Mouse (Mus musculus) left cerebral cortex, adult 2 months (tissue): ENCODE measurements at regions not wholly inside any gene's neighbourhood (a gene's known extent, or its start where the extent isn't known, plus 50 kb on each side); places are given as distances from the start of the nearest gene placed in this dataset.

Source experiments
- DNase-seq, 2 experiments: peaks; one replicate each; pipeline ENCODE4 v3.0.0; 2021 to 2022; ENCODE audit warnings: low spot score in 2 of 2, mixed read lengths in 1 of 2; ENCODE audit errors: extremely low spot score in 1 of 2
- H3K27ac ChIP-seq: fragments of 200-600 bp; 2 replicates; pipeline ENCODE4 v1.8.1; 2022
- H3K4me3 ChIP-seq: fragments of 200-600 bp; 2 replicates; pipeline ENCODE4 v1.8.1; 2022
- CTCF ChIP-seq: fragments of 200-600 bp; IDR thresholded peaks from 2 replicates; pipeline ENCODE4 v1.8.1; 2022; ENCODE audit warnings: antibody characterized with exemption, mild to moderate bottlenecking, moderate library complexity
- intact Hi-C: fragments of 180-260 bp; cut with DNase I; formaldehyde crosslinking; loops from one replicate; pipeline ENCODE4 v1.15.1; 2025

DNA sequence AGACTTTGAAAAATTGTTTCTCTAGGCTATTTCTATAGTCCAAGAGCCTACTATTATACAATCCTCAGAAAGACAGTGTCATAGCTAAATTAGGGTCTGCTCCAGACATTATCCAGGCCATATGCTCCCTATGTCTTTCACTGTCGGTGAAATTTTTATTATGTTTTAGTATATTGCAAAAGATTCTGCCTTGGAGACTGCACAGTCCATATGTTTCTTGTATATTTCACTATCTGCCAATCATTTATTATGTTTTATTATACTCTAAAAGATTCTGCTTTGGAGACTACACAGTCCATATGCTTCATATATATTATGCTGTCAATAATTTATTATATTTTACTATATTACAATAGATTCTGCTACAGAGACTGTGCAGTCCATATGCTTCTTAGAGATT lies 564.3 kb upstream of the 4931417E11Rik start:
- no peak overlapping the region for H3K4me3 ChIP-seq
- H3K27ac ChIP-seq: no peak overlapping the region
- intact Hi-C loops: no loop called here
- no peak for DNase-seq
- no peak for TF ChIP-seq CTCF

GRCm38 (mm10) chr6:74017107-74017506 lies 547.6 kb upstream of the 4931417E11Rik start:
- Histone ChIP-seq H3K4me3 (no peak overlapping the region), H3K27ac (no peak overlapping the region)
- intact Hi-C loops: no loop called here
- no peak for DNase-seq
- no peak for TF ChIP-seq CTCF

- intact Hi-C loops: no loop called here
- no peak for TF ChIP-seq CTCF
- no peak overlapping the region for H3K4me3 ChIP-seq
- no peak for DNase-seq
- no peak overlapping the region for H3K27ac ChIP-seq
Observed at GRCm38 (mm10) chr6:73981742-73982141, 512.3 kb upstream of the 4931417E11Rik start.

DNA sequence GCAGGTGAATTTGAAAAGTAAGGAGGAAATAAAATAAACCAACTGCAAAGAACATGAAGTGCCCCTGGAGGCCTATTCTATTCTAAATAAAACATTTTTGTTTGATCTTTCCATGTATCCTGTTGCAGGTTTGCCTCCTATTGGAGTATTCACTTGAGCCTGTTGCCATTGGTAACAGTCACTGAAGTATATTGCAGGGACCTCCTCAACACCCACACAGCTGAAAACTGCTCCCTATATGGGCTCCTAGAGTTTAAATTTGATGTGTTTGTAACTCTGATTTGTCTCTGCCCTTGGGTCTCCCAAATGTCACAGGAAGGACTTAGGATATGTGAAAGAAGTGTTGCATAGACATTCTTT lies 480.4 kb upstream of the 4931417E11Rik start:
- intact Hi-C loops: no loop called here
- no peak for DNase-seq
- no peak for TF ChIP-seq CTCF
- Histone ChIP-seq H3K4me3 (no peak overlapping the region), H3K27ac (no peak overlapping the region)

GRCm38 (mm10) chr6:73949121-73949933 lies 479.9 kb upstream of the 4931417E11Rik start:
- H3K27ac ChIP-seq: no peak overlapping the region
- DNase-seq: no peak
- intact Hi-C loops: no loop called here
- H3K4me3 ChIP-seq: no peak overlapping the region
- TF ChIP-seq CTCF: no peak

DNA sequence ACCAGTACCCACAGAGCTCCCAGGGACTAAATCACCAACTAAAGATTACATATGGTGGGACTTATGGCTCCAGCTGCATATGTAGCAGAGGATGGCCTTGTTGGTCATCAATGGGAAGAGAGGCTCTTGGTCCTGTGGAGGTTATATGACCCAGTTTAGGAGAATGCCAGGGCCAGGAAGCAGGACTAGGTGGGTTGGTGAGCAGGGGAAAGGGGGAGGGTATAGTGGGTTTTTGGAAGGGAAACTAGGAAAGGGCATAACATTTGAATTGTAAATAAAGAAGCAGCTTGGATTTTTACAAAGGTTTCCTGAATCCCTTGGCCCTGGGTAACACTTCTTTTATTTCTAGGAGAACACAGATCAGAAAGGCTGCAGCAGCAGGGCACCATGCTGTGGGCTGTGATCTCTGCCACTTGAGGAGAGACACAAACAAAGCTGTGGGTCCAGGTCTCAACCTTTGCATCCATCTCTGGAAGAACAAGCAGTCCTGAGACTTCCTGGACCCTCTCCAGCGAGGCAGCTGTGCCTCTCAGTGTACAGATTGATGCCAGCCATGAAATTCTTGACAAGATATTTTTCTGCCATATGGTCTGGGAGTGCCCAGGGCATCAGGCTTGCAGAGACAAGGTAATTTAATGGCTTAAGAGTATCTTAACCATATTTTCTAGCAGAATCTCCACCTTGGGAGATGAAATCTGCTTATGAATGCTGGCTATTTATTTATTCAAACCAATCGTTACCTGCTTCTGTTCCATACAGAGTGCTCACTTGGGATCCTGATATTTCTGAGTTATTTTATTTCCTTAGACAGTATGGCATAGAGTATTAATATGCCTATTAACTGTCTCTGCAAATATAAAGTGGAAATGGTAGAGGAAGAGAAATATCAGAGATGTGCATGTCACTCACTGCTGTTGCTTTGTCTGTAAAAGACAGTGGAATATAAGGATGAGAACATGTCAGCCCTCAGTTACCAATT lies 444.2 kb upstream of the 4931417E11Rik start:
- DNase-seq: no peak
- H3K4me3 ChIP-seq: no peak overlapping the region
- TF ChIP-seq CTCF: no peak
- H3K27ac ChIP-seq: no peak overlapping the region
- intact Hi-C loops: no loop called here

- TF ChIP-seq CTCF: no peak
- intact Hi-C loops: no loop called here
- Histone ChIP-seq H3K4me3 (no peak overlapping the region), H3K27ac (no peak overlapping the region)
- no peak for DNase-seq
Observed at GRCm38 (mm10) chr6:73889144-73889795, 419.8 kb upstream of the 4931417E11Rik start.

DNA sequence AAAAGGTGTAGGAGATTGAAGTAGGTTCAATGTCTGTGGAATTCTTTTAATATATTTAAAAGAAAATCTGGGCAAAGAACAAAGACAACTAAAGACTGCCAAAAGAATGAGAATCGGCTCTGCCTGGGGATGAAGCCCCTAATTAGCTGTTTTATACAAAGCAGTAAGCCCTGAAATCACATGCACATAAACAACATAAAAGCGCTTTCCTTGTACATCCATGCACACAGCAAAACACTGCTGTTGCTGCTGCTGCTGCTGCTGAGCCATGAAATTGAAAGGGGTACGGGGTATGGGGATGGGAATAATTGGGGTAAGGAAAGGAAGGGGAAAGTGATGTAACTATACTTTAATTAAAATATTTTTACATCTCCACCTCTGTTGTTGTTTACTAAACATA lies 409.2 kb upstream of the 4931417E11Rik start:
- Histone ChIP-seq H3K27ac (no peak overlapping the region), H3K4me3 (no peak overlapping the region)
- no peak for DNase-seq
- intact Hi-C loops: no loop called here
- TF ChIP-seq CTCF: no peak

DNA sequence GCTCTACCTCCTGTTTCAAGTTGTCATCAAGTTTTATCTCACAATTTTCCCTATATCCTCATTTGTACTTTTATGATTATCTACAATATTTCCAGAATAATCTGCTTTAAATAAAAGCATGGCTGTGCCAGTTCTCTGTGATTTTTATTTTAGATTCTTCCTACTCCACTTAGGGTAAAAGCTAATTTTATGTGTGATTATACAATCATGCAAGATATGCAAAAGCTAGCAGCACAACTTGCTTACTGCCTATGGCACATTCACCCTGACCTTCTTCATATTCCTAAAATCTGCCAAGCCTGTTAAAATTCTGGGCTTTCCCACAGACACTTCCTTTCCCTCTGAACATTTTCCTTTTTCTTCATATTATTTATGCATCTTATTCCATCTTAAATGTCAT lies 399.2 kb upstream of the 4931417E11Rik start:
- Histone ChIP-seq H3K27ac (peak overlapping the region; percentile 19; the same call in 1 of the 2 replicates), H3K4me3 (no peak overlapping the region)
- no peak for DNase-seq
- no peak for TF ChIP-seq CTCF
- intact Hi-C loops: loop anchor here (10.0 kb wide), 1 partner anchor 224 kb away; no protein-coding TSS in a partner anchor
